Mouse (Mus musculus) E14TG2a.4 (cell line): Measurements from ENCODE around the gene Foxo1.

Experiments
- CTCF ChIP-seq: conservative IDR thresholded peaks from 2 replicates; pipeline ENCODE4 v1.5.1; 2014; ENCODE audit warnings: low read length
- POU5F1 ChIP-seq: IDR thresholded peaks from 2 replicates; pipeline ENCODE4 v1.6.1; 2014; ENCODE audit warnings: low read length, borderline replicate concordance

DNA sequence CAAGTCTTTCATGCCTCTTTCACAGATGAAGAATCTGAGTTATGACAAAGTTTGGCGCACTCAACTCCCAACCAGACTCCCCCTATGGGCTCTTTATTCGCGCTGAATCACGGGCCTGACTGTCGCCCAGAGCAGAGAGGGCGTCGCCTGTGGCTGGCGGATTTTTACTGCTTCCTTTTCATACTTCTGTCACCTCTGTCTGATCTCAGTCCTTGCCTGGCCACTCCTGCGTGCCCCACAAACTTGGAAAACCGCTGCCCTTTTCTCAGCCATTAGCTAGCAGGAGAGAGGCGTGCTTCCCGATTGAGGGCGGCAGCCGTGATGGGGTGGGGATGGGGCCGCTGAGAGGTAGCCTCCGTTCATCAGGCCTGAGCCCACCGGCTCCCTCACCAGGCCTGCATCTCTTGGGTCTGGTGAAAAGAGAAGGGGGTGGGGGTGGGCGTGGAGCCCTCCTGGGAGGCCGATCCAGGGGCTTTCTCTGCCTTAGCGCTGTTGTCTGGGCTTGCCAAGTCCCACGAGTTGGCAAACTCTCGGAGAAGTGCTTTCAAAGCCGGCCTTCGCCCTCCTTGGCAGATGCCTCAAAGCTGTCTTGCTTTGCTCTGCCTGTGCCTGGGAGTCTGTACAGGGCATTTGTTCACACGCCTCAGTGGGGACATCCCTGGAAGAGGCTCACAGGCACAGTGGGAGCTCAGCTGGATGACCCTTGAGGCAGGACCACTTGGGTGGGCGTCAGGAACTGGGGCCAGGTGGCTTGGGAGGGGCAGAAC is 133.2 kb downstream of the Foxo1 start:
- TF ChIP-seq CTCF (no peak), POU5F1 (no peak)
